Mouse (Mus musculus) layer of hippocampus, adult 11-12 months (tissue): Measurements from ENCODE around the gene Mogat1.
"Not testable (repeated sequence)": the region's sequence is repeated elsewhere in the genome, so short reads cannot be mapped to it uniquely, and the experiment has no call there.

ENCODE experiments used
- DNase-seq: peaks from one replicate; pipeline ENCODE4 v3.0.0; 2022; ENCODE audit warnings: low spot score

Mogat1 gene

DNA sequence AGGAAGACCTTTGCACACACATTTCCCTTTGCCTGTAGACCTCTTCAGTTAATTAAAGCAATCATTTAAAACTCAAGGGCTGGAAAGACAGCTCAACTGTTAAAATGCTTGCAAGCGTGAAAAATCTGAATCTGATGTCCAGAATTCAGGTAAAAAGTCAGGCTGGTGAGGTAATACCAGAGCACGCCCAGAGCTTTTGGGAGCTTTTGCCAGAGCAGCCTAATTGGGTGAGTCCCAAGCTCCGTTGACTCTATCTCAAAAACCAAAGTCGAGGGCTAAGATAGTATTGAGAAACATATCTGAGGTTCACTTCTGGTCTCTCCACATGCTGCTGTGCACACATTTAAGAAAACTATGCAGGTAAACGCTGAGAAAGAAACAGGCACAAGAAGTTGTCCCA, at the start of gene Mogat1:
Gene Mogat1 (plus strand): TSS at position 130 of the 400 bp plus-strand sequence.
- no peak for DNase-seq

DNA sequence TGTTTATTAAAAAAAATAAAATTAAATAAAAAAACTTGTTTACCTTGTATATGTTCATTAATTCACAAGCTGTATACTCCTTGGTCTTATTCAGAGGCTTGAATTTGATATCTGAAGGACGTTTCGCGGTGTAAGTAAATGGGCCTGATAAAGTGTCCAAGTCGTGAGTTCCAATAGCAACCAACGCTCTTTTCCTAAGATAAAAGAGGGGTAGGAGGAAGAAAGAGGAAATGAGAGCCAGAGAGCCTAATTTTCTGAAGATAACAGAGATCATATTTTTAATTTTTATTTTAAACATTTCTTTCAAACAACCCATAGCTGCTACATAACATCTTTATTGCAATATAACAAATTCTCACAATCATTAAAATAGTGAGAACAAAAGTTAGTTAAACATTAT, 38.4 kb upstream of the Mogat1 start:
- no peak for DNase-seq

- no peak for DNase-seq
Measured at GRCm38 (mm10) chr1:78483430-78483829, 27.4 kb upstream of the Mogat1 start.

- no peak for DNase-seq
Measured at GRCm38 (mm10) chr1:78484361-78484760, 26.4 kb upstream of the Mogat1 start.

DNA sequence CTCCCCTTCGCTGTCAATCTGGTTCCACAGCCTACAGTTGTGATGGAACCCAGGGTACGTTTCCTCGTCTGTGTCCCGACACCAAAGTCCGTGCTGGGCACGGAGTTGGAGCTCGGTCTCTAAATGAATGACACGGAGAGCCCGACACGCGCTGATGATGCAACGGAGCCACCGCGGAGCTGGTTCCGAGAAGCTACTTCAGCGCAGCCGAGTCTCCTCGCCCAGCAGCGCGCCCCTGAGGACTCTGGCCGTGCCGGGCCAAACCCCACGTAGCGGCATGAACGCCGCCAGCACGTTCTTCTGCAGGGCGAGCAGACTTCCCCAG, 22.4 kb upstream of the Mogat1 start:
- DNase-seq, result no peak

DNA sequence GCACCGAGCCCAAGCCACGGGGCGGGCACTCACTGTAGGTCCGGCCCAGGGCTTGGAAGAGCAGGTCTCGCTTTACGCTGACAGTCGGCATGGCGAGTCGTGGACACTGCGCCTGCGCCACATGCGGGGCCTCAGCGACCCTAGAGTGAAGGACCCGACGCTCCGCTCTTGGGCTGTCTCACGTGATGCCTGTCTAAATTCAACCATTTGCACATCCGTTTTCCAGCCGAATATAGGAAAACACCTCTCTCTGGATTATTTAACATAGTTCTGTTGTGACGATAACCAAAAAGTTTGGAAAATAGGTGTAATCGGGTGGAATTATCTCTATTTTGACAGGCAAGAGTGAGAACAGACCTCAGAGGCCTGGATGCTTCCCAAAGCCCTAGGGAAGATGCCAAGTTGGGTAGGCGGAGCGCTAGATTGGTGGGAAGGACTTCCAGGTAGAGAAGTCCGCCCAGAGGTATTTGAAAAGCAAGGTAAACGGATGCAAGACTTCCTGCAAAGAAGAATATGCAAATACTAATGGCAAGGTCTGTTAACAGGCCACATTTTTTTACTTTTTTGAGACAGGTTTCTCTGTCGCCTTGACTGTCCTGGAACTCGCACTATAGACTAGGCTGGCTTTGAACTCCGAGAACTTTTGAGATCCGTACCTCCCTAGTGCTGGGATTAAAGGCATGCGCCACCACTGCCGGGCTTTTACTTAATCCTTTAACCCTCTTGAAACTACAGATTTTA, 21.9 kb upstream of the Mogat1 start, which contains the start of gene Farsb:
Gene Farsb (minus strand): TSS at position 146 of the 741 bp plus-strand sequence.
- peak; percentile 92 for DNase-seq

DNA sequence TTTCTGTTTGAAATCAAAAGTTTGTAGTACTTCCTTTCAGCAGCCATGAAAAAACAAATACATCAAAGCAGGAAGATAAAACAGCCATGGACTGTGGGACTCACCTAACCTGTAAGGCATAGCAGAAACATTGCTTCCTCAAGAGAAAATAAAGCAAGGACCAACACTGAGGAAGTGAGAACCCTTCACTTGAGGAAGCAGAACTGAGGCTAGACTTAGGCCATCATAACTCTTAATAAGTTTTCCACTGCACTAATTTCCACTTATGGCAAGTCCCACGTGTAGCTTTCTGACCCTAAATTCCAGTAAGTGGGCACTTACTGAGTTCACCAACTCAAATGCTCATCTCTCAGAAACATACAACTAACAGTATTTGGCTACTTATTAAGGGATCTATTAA, 20.6 kb upstream of the Mogat1 start:
- no peak for DNase-seq

DNA sequence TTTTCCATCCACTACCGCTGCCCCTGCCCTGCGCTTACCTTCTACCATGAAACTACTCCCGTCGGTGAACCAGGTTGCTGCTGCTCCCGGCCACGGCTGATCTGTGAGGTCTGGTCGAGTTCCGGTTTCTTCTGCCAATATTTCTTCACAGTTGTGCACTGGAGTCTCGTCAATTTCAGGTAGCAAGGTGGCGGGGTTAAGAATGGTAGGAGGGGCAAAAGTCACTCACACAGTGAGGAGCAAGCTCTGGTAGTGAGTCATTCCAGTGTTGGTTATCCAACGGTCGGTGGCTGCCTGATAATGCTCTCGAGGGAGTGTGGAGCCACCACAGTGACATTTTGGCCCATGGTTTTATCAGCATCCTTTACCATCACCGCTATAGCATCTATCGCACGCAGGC, 9.8 kb upstream of the Mogat1 start:
- no peak for DNase-seq

DNA sequence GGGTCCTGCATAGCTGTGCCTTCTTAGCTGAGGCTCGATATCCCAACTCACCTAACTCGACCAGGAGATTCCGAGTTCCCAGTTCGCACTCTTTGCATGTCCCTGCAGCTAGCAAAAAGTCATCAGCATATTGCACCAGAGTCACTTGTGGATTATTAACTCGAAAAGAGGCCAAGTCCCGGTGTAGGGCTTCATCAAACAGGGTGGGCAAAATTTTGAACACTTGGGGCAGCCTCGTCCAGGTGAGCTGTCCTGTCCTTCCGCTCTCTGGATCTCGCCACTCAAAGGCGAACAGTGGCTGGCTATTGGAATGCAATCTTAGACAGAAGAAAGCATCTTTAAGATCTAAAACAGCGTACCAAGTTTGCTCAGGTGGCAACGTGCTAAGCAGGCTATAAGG, 8.9 kb upstream of the Mogat1 start:
- DNase-seq, result not testable (repeated sequence)

- DNase-seq, result no peak
Measured at GRCm38 (mm10) chr1:78502527-78502926, 8.3 kb upstream of the Mogat1 start.

DNA sequence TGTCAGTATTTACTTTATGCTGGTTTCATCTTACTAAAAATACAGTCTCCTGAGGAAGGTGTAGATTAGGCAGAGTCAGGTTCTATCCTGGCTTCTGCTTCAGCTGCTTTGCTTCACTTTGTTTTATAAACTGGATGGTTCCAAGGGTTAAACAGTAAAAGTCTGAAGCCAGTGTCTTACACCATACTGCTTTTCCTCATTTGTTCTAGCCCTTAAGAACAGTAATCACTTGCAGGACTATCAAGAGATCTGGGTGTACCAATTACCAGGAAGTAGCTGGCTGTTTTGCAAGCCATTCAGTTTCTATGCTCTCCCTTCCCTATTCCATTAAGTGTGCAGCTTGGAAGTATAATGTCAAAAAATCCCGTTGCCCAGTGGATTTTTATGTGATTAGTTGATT, 3.7 kb upstream of the Mogat1 start:
- DNase-seq, result no peak

DNA sequence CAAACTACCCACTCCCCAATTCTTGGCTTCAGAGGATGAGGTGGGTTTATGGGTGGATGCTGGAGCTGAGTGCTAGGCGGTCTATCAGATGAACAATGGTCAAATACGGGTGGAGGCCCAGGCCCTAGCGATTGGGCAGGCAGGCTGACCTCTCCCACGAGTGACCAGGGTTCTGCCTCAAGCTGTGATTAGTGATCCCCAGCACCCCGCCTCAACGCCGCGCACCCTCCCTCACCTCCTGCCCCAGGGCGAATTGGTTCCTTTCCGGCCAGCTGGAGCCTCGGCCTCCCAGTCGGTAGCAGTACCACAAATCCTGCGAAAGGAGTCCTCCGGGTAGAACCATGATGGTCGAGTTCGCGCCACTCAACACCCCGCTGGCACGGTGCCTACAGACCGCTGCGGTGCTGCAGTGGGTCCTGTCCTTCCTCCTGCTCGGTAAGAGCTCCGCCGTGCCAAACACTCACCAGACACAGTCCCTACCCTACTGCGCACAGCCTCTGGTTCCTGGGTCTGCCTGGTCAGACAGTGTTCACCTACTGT, 900 bp downstream of the Mogat1 start, which contains the start of gene BC035947:
Gene BC035947 (minus strand): TSS at position 538 of the 540 bp plus-strand sequence.
- no peak for DNase-seq

DNA sequence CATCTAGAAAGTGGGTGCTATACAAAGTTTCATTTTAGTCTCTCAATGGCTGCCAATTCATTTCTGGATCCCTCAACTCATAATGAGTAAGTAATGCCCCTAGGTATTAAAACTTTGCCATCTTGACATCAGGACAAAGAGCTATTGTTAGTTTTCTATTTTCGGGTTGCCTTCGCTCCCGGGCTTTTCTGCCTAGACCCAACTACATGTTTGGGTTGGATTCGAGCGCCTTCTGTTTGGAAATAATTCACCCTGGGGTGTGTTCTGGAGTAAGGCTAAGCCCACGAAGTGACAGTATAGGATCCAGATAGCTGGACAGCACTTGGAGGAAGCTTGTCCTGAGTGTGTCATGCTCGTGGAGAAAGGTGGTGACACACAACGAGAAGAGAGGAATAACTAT, 2.0 kb downstream of the Mogat1 start:
- DNase-seq, result no peak

- no peak for DNase-seq
Measured at GRCm38 (mm10) chr1:78518907-78519306, 8.1 kb downstream of the Mogat1 start.

- DNase-seq, result peak; percentile 82
Measured at GRCm38 (mm10) chr1:78525189-78525886, 14.5 kb downstream of the Mogat1 start.

GRCm38 (mm10) chr1:78528356-78528755, 17.6 kb downstream of the Mogat1 start:
- no peak for DNase-seq

DNA sequence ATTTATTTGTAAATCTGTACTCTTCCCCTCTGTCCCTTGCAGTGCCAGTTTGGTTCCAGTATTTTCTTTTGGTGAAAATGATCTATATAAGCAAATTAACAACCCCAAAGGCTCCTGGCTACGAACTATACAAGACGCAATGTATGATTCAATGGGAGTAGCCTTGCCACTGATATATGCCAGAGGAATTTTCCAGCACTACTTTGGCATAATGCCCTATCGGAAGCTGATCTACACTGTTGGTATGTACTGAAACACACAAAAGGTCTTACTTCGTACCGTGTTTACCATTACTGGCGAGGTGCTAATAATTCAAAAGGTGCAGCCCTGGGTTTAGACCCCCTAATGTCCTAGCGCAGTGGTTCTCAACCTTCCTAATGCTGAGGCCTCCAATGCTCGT, 18.2 kb downstream of the Mogat1 start:
- DNase-seq, result no peak

DNA sequence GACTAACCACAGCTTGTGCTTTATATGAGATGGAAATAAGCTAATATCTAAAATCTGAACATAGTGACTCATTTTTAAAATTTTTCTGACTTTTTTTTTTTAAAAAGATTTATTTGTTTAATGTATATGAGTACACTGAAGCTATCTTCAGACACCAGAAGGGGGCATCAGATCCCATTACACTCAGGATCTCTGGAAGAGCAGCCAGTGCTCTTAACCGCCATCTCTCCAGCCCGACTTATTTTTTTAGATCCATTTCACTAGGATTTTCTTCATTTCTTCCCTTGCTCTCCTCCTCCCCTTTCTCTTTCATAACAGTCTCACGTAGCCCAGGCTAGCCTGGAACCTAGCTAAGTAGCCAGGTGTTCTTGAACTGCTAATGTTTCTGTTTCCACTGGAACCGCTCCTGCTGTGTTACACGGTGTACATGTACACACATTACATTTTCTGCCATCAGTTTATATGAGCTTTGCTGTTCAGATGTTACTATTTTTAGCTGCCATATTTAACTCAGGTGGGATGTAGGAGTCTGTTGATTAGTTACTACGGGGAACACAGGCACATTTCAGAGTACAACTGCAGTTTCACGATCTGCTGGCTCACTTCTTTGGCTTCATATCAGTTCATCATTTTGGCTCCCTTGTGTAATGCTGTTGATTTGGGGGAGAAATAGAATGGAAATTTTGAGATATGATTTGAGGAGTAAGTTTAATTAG, 19.9 kb downstream of the Mogat1 start:
- peak; percentile 50 for DNase-seq

DNA sequence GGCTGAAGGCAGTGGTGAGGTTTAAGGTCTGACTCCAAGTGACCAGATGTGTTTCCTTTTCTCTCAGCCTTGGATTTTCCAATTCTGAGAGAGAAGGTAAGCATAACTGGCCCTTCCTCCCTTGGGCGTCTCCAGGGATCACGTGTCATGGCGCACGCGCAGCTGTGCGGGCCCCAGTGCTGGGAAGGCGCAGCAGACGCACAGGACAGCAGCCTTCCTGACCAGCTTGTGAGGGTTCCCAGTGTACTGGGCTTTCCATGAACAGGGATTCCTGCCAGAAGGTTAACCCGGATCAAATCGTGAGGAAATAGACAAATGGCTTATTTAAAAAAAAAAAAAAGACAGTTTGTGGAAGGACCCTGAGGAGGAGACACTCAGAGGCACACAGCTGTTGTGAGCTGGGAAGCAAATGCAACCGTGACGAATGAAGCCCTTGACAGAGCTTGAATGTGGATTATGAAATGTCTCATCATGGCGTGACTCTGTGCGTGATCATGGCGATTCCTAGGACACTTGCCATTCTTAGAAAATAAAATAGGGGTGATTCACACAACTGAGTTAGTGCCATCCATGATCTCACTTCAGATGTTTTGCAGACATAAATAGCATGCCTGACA, 21.5 kb downstream of the Mogat1 start:
- peak; percentile 28 for DNase-seq

DNA sequence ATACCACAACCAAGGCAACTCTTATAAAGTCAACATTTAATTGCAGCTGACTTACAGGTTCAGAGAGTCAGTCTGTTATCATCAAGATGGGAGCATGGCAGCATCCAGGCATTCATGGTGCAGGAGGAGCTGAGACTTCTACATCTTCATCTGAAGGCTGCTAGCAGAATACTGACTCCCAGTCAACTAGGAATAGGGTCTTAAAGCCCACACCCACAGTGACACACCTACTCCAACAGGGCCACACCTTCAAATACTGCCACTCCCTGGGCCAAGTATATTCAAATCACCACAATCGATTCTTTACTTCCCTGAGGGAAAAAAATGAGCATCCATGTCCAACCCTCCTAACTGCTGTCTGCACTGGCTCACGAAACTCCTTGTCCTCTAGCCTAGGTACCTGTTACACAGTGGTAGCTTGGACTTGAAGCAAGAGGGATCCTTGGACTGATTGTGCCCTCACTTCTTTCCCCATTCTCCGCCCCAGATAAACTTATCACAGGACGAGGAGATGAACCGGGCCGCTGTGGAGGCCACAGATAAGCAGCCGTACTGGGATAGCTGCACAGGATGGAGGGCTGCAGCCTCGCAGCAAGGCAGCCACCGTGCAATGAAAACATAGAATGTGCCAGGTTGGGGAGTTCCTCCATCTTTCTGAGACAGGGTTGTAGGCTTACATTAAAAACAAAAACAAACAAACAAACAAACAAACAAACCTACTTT, 23.8 kb downstream of the Mogat1 start:
- DNase-seq, result no peak

- DNase-seq, result peak; percentile 89
Measured at GRCm38 (mm10) chr1:78536310-78537164, 25.7 kb downstream of the Mogat1 start.
